Mouse (Mus musculus): ENCODE results near the gene Polr3gl.

- TF ChIP-seq CTCF (IDR thresholded peaks at IDR 0.05; ENCODE audit: control insufficient read depth, insufficient read depth, insufficient replicate concordance, low read depth, low read length) (no peak), POLR2A (IDR thresholded peaks at IDR 0.05; ENCODE audit: control insufficient read depth, low read depth, low read length) (no peak)
These were observed 31.9 kb downstream of the Polr3gl start for GRCm38 (mm10) chr3:96561946-96562681.

Data from testis, adult 2 months (tissue).